Mouse (Mus musculus) bone marrow macrophage, adult 2 months (primary cell): ENCODE measurements around the gene Rfc4.
"Not testable (repeated sequence)": the region's sequence is repeated elsewhere in the genome, so short reads cannot be mapped to it uniquely, and the experiment has no call there.

Source experiments
- CTCF ChIP-seq: IDR thresholded peaks from 2 replicates; pipeline ENCODE4 v1.5.1; 2012; ENCODE audit warnings: low read depth, mild to moderate bottlenecking, low read length, moderate library complexity
- POLR2A ChIP-seq: IDR thresholded peaks from 2 replicates; pipeline ENCODE4 v1.6.1; 2012; ENCODE audit warnings: mild to moderate bottlenecking, low read depth, low read length, borderline replicate concordance

- TF ChIP-seq POLR2A, CTCF: not testable (repeated sequence)
Measured at GRCm38 (mm10) chr16:23097290-23098104, 30.0 kb downstream of the Rfc4 start.
